Mouse (Mus musculus): Measurements from ENCODE around the gene Sept4. TPM values are rescaled to one million over a fixed set of nuclear protein-coding genes. Genes with fewer than 3 reads are reported as not detected.

Sept4 gene
- polyA plus RNA-seq, 1 experiment, result 1,033 TPM

GRCm38 (mm10) chr11:87571361-87571950 is 2.8 kb downstream of the Sept4 start:
- H3K4me3 ChIP-seq (replicated peaks; ENCODE audit: insufficient read depth, low read depth, low read length), result no peak overlapping the region
- WGBS, result 93% methylated on average over 1 of the region's 1 CpGs
- DNase-seq, result no peak
- no peaks in the 10 kb centered on the region for H3K4me1 ChIP-seq (ENCODE audit: control insufficient read depth, insufficient read depth, low read length)
- no peaks in the 10 kb centered on the region for H3K27me3 ChIP-seq (ENCODE audit: control insufficient read depth, insufficient read depth, low read length)
- no peak for TF ChIP-seq POLR2A (IDR thresholded peaks at IDR 0.05; ENCODE audit: borderline replicate concordance, insufficient read depth, low read length)
- TF ChIP-seq CTCF (IDR thresholded peaks at IDR 0.05; ENCODE audit: borderline replicate concordance, insufficient read depth, low read depth, low read length), result no peak
- H3K27ac ChIP-seq (ENCODE audit: insufficient read depth, low read length), result no peak overlapping the region

- peaks cover 10% of the 10 kb centered on the region; the same call in 1 of the 2 replicates for H3K4me1 ChIP-seq (ENCODE audit: control insufficient read depth, insufficient read depth, low read length)
- no peak overlapping the region for H3K27ac ChIP-seq (ENCODE audit: insufficient read depth, low read length)
- no peaks in the 10 kb centered on the region for H3K27me3 ChIP-seq (ENCODE audit: control insufficient read depth, insufficient read depth, low read length)
- no peak for TF ChIP-seq CTCF (IDR thresholded peaks at IDR 0.05; ENCODE audit: borderline replicate concordance, insufficient read depth, low read depth, low read length)
- TF ChIP-seq POLR2A (IDR thresholded peaks at IDR 0.05; ENCODE audit: borderline replicate concordance, insufficient read depth, low read length), result no peak
- H3K4me3 ChIP-seq (replicated peaks; ENCODE audit: insufficient read depth, low read depth, low read length), result no peak overlapping the region
- DNase-seq, result no peak
- 45% methylated on average over 7 of the region's 7 CpGs for WGBS
Observed at GRCm38 (mm10) chr11:87573751-87574150, 5.0 kb downstream of the Sept4 start.

- Histone ChIP-seq H3K27ac (ENCODE audit: insufficient read depth, low read length) (no peak overlapping the region), H3K4me3 (replicated peaks; ENCODE audit: insufficient read depth, low read depth, low read length) (no peak overlapping the region), H3K27me3 (ENCODE audit: control insufficient read depth, insufficient read depth, low read length) (no peaks in the 10 kb centered on the region), H3K4me1 (ENCODE audit: control insufficient read depth, insufficient read depth, low read length) (peaks cover 11% of the 10 kb centered on the region; the same call in 1 of the 2 replicates)
- TF ChIP-seq POLR2A (IDR thresholded peaks at IDR 0.05; ENCODE audit: borderline replicate concordance, insufficient read depth, low read length) (no peak), CTCF (IDR thresholded peaks at IDR 0.05; ENCODE audit: borderline replicate concordance, insufficient read depth, low read depth, low read length) (no peak)
- DNase-seq, result no peak
- whole genome bisulfite sequencing, result 80% methylated on average over 21 of the region's 21 CpGs
Observed at GRCm38 (mm10) chr11:87574520-87575180, 5.9 kb downstream of the Sept4 start.

DNA sequence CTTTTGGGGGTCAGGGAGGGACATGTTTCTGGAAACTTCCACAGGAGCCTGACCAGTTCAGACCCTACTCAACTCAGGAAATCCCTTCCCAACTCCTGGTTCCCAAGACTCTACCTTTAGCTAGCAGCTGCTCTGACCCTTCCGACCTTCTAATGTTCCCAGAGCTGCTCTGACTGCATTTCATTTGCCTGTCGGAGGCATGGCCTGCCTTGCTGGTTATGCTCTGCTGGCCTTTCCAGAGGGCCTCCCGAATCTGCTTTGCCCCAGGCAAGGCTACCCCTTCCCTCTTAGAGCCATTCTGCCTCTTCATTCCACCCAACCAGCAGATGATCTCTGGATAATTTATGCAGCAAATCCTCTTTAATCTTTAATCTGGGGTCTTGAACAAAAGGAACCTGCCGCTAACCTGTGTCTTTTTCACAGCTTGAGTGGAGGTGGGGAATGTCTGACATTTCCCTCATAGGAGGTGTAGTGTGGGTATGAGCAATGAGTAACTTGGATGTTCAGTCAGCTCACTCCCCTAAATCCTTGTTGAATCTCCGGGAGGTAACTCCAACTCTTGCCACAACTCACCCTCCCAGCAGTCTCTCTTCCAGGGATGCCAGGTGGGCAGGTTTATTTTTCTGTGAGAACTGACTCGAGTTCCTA is 9.0 kb downstream of the Sept4 start:
- H3K4me1 ChIP-seq (ENCODE audit: control insufficient read depth, insufficient read depth, low read length), result peaks cover 37% of the 10 kb centered on the region
- H3K4me3 ChIP-seq (replicated peaks; ENCODE audit: insufficient read depth, low read depth, low read length), result peak overlapping the region; percentile 95
- no peaks in the 10 kb centered on the region for H3K27me3 ChIP-seq (ENCODE audit: control insufficient read depth, insufficient read depth, low read length)
- peak in 1 of 2 experiments; percentile 48 for DNase-seq
- H3K27ac ChIP-seq (ENCODE audit: insufficient read depth, low read length), result peak overlapping the region; percentile 88
- WGBS, result 16% methylated on average over 6 of the region's 6 CpGs
- TF ChIP-seq POLR2A (IDR thresholded peaks at IDR 0.05; ENCODE audit: borderline replicate concordance, insufficient read depth, low read length) (no peak), CTCF (IDR thresholded peaks at IDR 0.05; ENCODE audit: borderline replicate concordance, insufficient read depth, low read depth, low read length) (no peak)

DNA sequence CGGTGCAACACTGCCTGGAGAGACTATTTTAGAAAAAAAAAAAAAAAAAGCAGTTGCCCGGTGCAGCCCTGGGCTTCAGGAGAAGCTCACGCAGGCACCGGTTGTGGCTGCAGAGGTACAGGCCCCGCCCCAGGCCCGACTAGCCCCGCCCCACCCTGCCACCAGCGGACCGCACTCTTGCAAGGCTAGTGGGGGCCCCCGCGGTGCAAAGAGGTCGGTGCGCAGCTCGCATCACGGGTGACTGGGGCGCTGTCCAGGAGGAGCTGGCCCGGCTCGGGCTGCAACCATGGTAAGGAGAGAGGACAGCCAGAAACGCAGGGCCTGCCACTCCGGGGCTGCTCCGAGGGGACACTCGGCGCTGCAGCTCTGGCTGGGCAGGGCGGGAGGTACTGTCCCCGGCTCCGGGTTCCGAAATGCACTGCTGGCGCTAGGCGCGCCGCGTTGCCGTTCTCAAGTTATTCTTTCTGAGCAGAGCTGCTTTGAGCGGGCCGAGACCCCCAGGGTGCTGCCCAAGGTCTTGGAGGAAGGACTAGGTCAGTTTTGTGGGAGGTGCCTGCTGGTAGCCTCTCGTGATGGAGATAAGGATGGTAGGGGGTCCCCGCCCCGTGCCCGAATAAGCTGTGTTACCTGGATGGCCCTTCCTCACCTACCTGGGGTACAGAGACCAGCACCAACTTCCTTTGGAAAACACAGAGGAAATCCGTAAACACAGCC is 9.7 kb downstream of the Sept4 start:
- Histone ChIP-seq H3K4me3 (replicated peaks; ENCODE audit: insufficient read depth, low read depth, low read length) (peak overlapping the region; percentile 95), H3K27me3 (ENCODE audit: control insufficient read depth, insufficient read depth, low read length) (no peaks in the 10 kb centered on the region), H3K27ac (ENCODE audit: insufficient read depth, low read length) (peak overlapping the region; percentile 99), H3K4me1 (ENCODE audit: control insufficient read depth, insufficient read depth, low read length) (peaks cover 41% of the 10 kb centered on the region)
- under 1% methylated on average over 40 of the region's 40 CpGs for WGBS
- peak; percentile 57 for TF ChIP-seq POLR2A (IDR thresholded peaks at IDR 0.05; ENCODE audit: borderline replicate concordance, insufficient read depth, low read length)
- TF ChIP-seq CTCF (IDR thresholded peaks at IDR 0.05; ENCODE audit: borderline replicate concordance, insufficient read depth, low read depth, low read length), result no peak
- DNase-seq, result peak; percentile 89 to 91

- peaks cover 41% of the 10 kb centered on the region for H3K4me1 ChIP-seq (ENCODE audit: control insufficient read depth, insufficient read depth, low read length)
- H3K4me3 ChIP-seq (replicated peaks; ENCODE audit: insufficient read depth, low read depth, low read length), result peak overlapping the region; percentile 95
- peak; percentile 71 to 79 for DNase-seq
- peak overlapping the region; percentile 99 for H3K27ac ChIP-seq (ENCODE audit: insufficient read depth, low read length)
- no peak for TF ChIP-seq CTCF (IDR thresholded peaks at IDR 0.05; ENCODE audit: borderline replicate concordance, insufficient read depth, low read depth, low read length)
- peak; percentile 30; the same call in 1 of the 2 replicates for TF ChIP-seq POLR2A (IDR thresholded peaks at IDR 0.05; ENCODE audit: borderline replicate concordance, insufficient read depth, low read length)
- H3K27me3 ChIP-seq (ENCODE audit: control insufficient read depth, insufficient read depth, low read length), result no peaks in the 10 kb centered on the region
- under 1% methylated on average over 10 of the region's 10 CpGs for WGBS
Observed at GRCm38 (mm10) chr11:87578963-87579601, 10.4 kb downstream of the Sept4 start.

DNA sequence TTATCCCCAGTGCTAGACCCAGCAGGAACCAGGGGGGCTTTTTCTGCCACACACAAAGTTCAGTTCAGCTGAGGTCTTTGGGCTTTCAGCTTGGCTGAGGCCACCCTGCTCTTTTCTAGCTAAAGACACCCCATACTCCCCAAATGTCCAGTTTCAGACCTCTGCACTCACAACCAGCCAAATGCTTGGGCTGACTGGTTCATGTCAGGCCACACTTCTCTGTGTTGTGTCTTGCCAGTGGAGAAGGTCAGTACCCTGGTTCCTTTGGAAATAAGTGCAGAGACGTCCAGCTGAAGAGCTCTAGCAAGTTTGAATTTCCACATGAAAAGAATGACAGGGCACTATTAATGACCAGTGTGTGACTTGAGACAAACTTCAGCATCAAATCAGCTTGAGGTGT is 11.0 kb downstream of the Sept4 start:
- Histone ChIP-seq H3K4me3 (replicated peaks; ENCODE audit: insufficient read depth, low read depth, low read length) (no peak overlapping the region), H3K27me3 (ENCODE audit: control insufficient read depth, insufficient read depth, low read length) (no peaks in the 10 kb centered on the region), H3K27ac (ENCODE audit: insufficient read depth, low read length) (peak overlapping the region; percentile 15), H3K4me1 (ENCODE audit: control insufficient read depth, insufficient read depth, low read length) (peaks cover 41% of the 10 kb centered on the region)
- no peak for DNase-seq
- TF ChIP-seq CTCF (IDR thresholded peaks at IDR 0.05; ENCODE audit: borderline replicate concordance, insufficient read depth, low read depth, low read length) (no peak), POLR2A (IDR thresholded peaks at IDR 0.05; ENCODE audit: borderline replicate concordance, insufficient read depth, low read length) (no peak)
- 26% methylated on average over 1 of the region's 1 CpGs for WGBS
